Mouse (Mus musculus): ENCODE measurements around the gene Xlr4c.
"Not testable (repeated sequence)": the region's sequence is repeated elsewhere in the genome, so short reads cannot be mapped to it uniquely, and the experiment has no call there.

GRCm38 (mm10) chrX:73262428-73262827 lies 19.5 kb upstream of the Xlr4c start:
- not testable (repeated sequence) for TF ChIP-seq CTCF, EP300 (IDR thresholded peaks at IDR 0.05)

Measured in lung, postnatal 0 days (tissue).